Comparison of ENCODE assay signal across 8 mouse cellular contexts in genomic region chr9:48494817-48495547, GRCm38 (mm10). TPM values are rescaled to one million over a fixed set of nuclear protein-coding genes. Genes with fewer than 3 reads are reported as not detected.
DNase-seq lines count a peak whose midpoint lies in the region; ATAC-seq and TF ChIP-seq lines count a peak whose summit lies in the region.

Gene Rbm7 (minus strand): TSS chr9:48495299.
Gene Gm5617 (plus strand): TSS chr9:48495442.

- peak; percentile 100 for ATAC-seq in embryonic facial prominence, embryonic 14.5 days (ENCODE audit: low read depth)
- peak; percentile 99 for ATAC-seq in limb, embryonic 13.5 days (ENCODE audit: low FRiP score, low read depth)
- ATAC-seq in midbrain, embryonic 16.5 days: peak; percentile 100

- no peak for TF ChIP-seq CTCF in heart, adult 2 months (IDR thresholded peaks at IDR 0.05)

- WGBS in embryonic facial prominence, embryonic 14.5 days: under 1% methylated on average over 56 of the region's 72 CpGs
- WGBS in heart, adult 2 months: under 1% methylated on average over 72 of the region's 72 CpGs
- under 1% methylated on average over 72 of the region's 72 CpGs for WGBS in limb, embryonic 13.5 days
- WGBS in midbrain, embryonic 16.5 days: under 1% methylated on average over 72 of the region's 72 CpGs

- TF ChIP-seq EP300 in heart, adult 2 months (IDR thresholded peaks at IDR 0.05; ENCODE audit: insufficient read depth, low read depth, low read length): peak; percentile 71

- H3K4me1 ChIP-seq in embryonic facial prominence, embryonic 14.5 days (ENCODE audit: control insufficient read depth, insufficient read depth, low read length): peaks cover 14% of the 10 kb centered on the region
- H3K4me1 ChIP-seq in heart, adult 2 months (ENCODE audit: control insufficient read depth, insufficient read depth, low read length): peaks cover 3% of the 10 kb centered on the region
- peaks cover 14% of the 10 kb centered on the region for H3K4me1 ChIP-seq in limb, embryonic 13.5 days
- peaks cover 16% of the 10 kb centered on the region for H3K4me1 ChIP-seq in midbrain, embryonic 16.5 days (ENCODE audit: control insufficient read depth, insufficient read depth, low read length)

- H3K27ac ChIP-seq in embryonic facial prominence, embryonic 14.5 days (replicated peaks; ENCODE audit: low read depth, low read length): peak within 1 kb of the TSS; percentile 91
- peak within 1 kb of the TSS; percentile 94 for H3K27ac ChIP-seq in heart, adult 2 months
- H3K27ac ChIP-seq in limb, embryonic 13.5 days: peak within 1 kb of the TSS; percentile 90
- peak within 1 kb of the TSS; percentile 95 for H3K27ac ChIP-seq in midbrain, embryonic 16.5 days (ENCODE audit: low read length)

- peak; percentile 83 for DNase-seq in 3134 (ENCODE audit: extremely low read depth, insufficient read length, low spot score)
- peak; percentile 83 to 86 for DNase-seq in adrenal gland, postnatal 4 days (ENCODE audit: low spot score in 2 of 2)
- DNase-seq in embryonic facial prominence, embryonic 14.5 days (ENCODE audit: low spot score): peak; percentile 98
- DNase-seq in heart, adult 2 months: peak; percentile 96
- DNase-seq in kidney, adult 8-10 months: peak; percentile 93 to 94
- DNase-seq in spleen, postnatal 14 days (ENCODE audit: low spot score in 2 of 2): peak; percentile 86 to 92

- H3K79me2 ChIP-seq in heart, adult 2 months (replicated peaks; ENCODE audit: control insufficient read depth, insufficient read depth, low read length): no peaks in the 10 kb centered on the region

- H3K27me3 ChIP-seq in embryonic facial prominence, embryonic 14.5 days (replicated peaks; ENCODE audit: control insufficient read depth, insufficient read depth, low read length): no peaks in the 10 kb centered on the region
- no peaks in the 10 kb centered on the region for H3K27me3 ChIP-seq in heart, adult 2 months (ENCODE audit: control insufficient read depth, insufficient read depth, low read length)
- 0 out of 2 replicates have a peak, but pooled peaks cover 8% of the 10 kb centered on the region for H3K27me3 ChIP-seq in limb, embryonic 13.5 days
- no peaks in the 10 kb centered on the region; the same call in 1 of the 2 replicates for H3K27me3 ChIP-seq in midbrain, embryonic 16.5 days (ENCODE audit: control insufficient read depth, insufficient read depth, low read depth, low read length)

- TF ChIP-seq POLR2A in heart, adult 2 months (IDR thresholded peaks at IDR 0.05; ENCODE audit: insufficient read depth, low read depth, low read length): no peak; the same call in none of the 2 replicates

- peaks cover 39% of the 10 kb centered on the region for H3K36me3 ChIP-seq in embryonic facial prominence, embryonic 14.5 days (ENCODE audit: control insufficient read depth, insufficient read depth, low read length)
- H3K36me3 ChIP-seq in heart, adult 2 months (ENCODE audit: control insufficient read depth, insufficient read depth, low read length): peaks cover 21% of the 10 kb centered on the region
- peaks cover 33% of the 10 kb centered on the region for H3K36me3 ChIP-seq in limb, embryonic 13.5 days
- H3K36me3 ChIP-seq in midbrain, embryonic 16.5 days (ENCODE audit: control insufficient read depth, insufficient read depth, low read length): peaks cover 12% of the 10 kb centered on the region; the same call in 1 of the 2 replicates

- intact Hi-C loops in heart, adult 2 months (cut with DNase I): loop anchor here (1.0 kb wide), 1 partner anchor 15 kb away; the partner anchor contains the start of gene Rexo2

- peak within 1 kb of the TSS; percentile 82 for H3K4me2 ChIP-seq in embryonic facial prominence, embryonic 14.5 days (ENCODE audit: low read depth, low read length)
- H3K4me2 ChIP-seq in limb, embryonic 13.5 days (replicated peaks): peak within 1 kb of the TSS; percentile 81
- H3K4me2 ChIP-seq in midbrain, embryonic 16.5 days (ENCODE audit: low read length): peak within 1 kb of the TSS; percentile 95

- H3K9me3 ChIP-seq in embryonic facial prominence, embryonic 14.5 days (ENCODE audit: control insufficient read depth, low read length): no peaks in the 10 kb centered on the region
- no peaks in the 10 kb centered on the region for H3K9me3 ChIP-seq in limb, embryonic 13.5 days
- H3K9me3 ChIP-seq in midbrain, embryonic 16.5 days (replicated peaks; ENCODE audit: control insufficient read depth, low read length, poor library complexity, severe bottlenecking): no peaks in the 10 kb centered on the region

- peak within 1 kb of the TSS; percentile 98 for H3K4me3 ChIP-seq in embryonic facial prominence, embryonic 14.5 days (ENCODE audit: low read depth, low read length)
- peak within 1 kb of the TSS; percentile 98 for H3K4me3 ChIP-seq in heart, adult 2 months
- peak within 1 kb of the TSS; percentile 85 for H3K4me3 ChIP-seq in limb, embryonic 13.5 days
- H3K4me3 ChIP-seq in midbrain, embryonic 16.5 days (ENCODE audit: low read depth, low read length): peak within 1 kb of the TSS; percentile 89

- H3K9ac ChIP-seq in embryonic facial prominence, embryonic 14.5 days (ENCODE audit: low read depth, low read length): peak within 1 kb of the TSS; percentile 97
- H3K9ac ChIP-seq in heart, adult 2 months (ENCODE audit: low read depth, low read length): peak within 1 kb of the TSS; percentile 97
- peak within 1 kb of the TSS; percentile 95 for H3K9ac ChIP-seq in limb, embryonic 13.5 days
- H3K9ac ChIP-seq in midbrain, embryonic 16.5 days (ENCODE audit: low read depth, low read length): peak within 1 kb of the TSS; percentile 95

RNA-seq across cellular contexts. Expression of gene Rbm7, which starts in this region (rescaled TPM):
- 10 to 100 TPM; 72.9 to 85.9 TPM for total RNA-seq in adrenal gland, postnatal 4 days (2021)
- polyA plus RNA-seq in embryonic facial prominence, embryonic 14.5 days (2014; fragmentation: Nextera tagmentation; extraction: Ambion mirVana): 107 and 109 TPM in 2 replicates
- 10 to 100 TPM; 20.6 to 21.3 TPM for total RNA-seq in heart, adult 2 months (2021)
- polyA plus RNA-seq in heart, adult 2 months (2012; rRNA removed): 10.6 and 21.6 TPM in 2 replicates
- polyA plus RNA-seq in limb, embryonic 13.5 days (2015; fragmentation: Nextera tagmentation; extraction: Ambion mirVana): 130 and 136 TPM in 2 replicates
- polyA plus RNA-seq in midbrain, embryonic 16.5 days (2015; fragmentation: Nextera tagmentation; extraction: Ambion mirVana): 73.8 and 82.6 TPM in 2 replicates

RNA-seq across cellular contexts. Expression of gene Gm5617, which starts in this region (rescaled TPM):
- 10 to 100 TPM; 25.7 to 26.9 TPM for total RNA-seq in adrenal gland, postnatal 4 days (2021)
- polyA plus RNA-seq in embryonic facial prominence, embryonic 14.5 days (2014; fragmentation: Nextera tagmentation; extraction: Ambion mirVana): 31.5 and 37.9 TPM in 2 replicates
- 10 to 100 TPM; 34.4 to 39.1 TPM for total RNA-seq in heart, adult 2 months (2021)
- polyA plus RNA-seq in heart, adult 2 months (2012; rRNA removed): 31.2 and 62.1 TPM in 2 replicates
- 31.5 and 34.1 TPM in 2 replicates for polyA plus RNA-seq in limb, embryonic 13.5 days (2015; fragmentation: Nextera tagmentation; extraction: Ambion mirVana)
- polyA plus RNA-seq in midbrain, embryonic 16.5 days (2015; fragmentation: Nextera tagmentation; extraction: Ambion mirVana): 21.0 and 21.5 TPM in 2 replicates

Comparison
In these comparisons a context has a peak if more than half of its experiments do, and no peak if none do; other contexts are left out.
1. Peak in every context shown above with its lines: DNase-seq, ATAC-seq, H3K4me3 ChIP-seq and H3K27ac ChIP-seq.